Mouse (Mus musculus): ENCODE measurements at regions not wholly inside any gene's neighbourhood (a gene's known extent, or its start where the extent isn't known, plus 50 kb on each side); places are given as distances from the start of the nearest gene placed in this dataset.
A peak's percentile ranks its signal among the peaks of the same experiment; 100 is the strongest.

DNA sequence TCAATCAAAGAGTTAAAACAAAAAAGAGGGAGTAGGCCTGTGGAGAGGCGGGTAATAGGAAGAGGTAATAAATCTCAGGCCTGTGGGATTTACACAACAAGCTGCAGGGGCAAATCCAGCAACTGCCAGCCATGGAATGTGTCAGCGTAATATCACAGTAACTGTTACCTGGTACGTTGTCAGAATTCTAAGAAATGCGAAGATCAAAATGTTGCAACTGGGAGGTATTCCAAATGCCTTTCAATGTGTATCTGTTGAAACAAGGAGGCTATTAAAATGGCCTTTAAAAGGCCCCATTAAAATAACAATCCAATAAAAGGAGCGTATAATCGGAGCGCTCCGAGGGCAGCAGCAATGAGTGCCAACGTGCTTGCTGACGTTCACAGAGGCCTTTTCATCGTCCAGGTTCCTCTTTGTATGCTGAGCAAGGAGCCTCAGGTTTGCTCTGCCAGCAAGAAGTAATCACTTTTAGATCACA, 205.7 kb upstream of the Hhip start:
- no peak for DNase-seq (ENCODE audit: low spot score in 2 of 2)

DNA sequence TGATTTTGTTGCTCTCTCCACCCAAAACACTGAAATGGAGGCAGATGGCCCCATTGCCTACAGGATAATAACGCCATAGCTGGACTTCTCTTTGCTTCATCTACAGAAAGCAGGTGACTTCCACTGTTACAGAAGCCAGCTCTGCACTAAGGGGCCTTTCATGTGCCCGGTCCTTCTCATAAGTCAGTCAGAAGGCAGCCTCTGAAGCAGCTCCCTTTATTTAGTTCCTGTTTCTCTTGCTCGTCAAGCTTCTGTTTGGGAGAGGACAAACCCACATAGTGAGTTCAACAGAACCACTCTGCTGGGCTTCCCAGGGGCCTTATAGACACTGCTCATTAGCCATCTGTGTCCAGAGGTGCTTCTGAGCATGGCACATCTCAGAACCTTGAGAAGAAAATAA, 205.1 kb upstream of the Hhip start:
- no peak for DNase-seq (ENCODE audit: low spot score in 2 of 2)

- no peak for DNase-seq (ENCODE audit: low spot score in 2 of 2)
These were observed 195.7 kb upstream of the Hhip start for GRCm38 (mm10) chr8:80253541-80253940.

GRCm38 (mm10) chr8:80251595-80251994, 193.8 kb upstream of the Hhip start:
- DNase-seq (ENCODE audit: low spot score in 2 of 2) = no peak

DNA sequence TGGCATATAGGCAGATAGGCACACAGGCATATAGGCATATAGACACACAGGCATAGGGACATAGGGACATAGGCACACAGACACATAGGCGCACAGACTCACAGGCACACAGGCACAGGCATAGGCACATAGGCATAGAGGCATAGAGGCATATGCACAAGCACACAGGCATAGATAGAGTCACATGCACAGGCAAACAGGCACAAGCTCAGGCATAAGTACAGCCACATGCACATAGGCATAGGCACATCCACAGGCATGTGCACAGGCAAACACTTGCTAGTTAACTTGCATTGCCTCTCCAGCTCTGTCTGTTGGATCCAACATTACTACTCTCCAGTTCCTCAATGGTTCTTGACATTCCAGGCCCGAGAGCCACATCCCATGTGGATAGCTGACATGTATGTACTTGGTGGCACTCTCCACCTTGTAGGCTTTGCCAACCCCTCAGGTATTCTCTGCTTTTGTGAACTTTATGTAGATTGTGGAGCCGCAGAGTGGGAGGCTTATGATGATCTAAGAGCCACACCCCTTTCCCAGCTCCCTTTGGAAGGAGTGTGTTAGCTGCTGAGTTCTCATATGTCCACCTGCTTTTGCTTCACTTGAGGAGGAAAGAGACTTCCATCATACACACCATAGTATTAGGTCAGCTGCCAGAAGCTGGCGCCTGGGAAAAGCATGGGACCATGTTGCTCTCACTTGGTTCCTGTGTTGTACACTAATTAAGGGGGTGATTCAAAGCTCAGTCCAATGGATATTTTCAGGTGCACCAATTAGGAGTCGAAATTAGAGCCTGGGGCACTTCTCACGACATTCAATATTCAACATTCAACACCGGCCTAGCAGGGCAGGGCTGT, 192.7 kb upstream of the Hhip start:
- no peak for DNase-seq (ENCODE audit: low spot score in 2 of 2)

DNA sequence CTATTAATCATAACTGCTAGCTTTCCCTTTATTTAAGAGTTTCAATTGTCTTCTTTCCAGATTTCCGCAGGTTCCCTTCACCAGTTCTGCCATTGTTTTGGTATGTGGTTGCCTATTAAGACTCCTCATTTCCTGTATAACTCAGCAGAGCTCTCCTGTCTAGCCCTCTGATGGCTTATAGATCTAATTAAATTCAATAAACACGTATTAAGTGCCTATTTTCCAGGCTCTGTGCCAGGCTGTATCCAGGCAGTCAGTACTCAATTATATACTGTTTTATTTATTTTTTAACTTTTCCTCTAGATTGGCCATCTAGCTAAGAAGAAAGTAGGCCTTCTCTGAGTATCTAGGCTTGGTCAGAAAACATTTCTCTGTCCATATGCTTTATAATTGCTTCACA, 192.0 kb upstream of the Hhip start:
- no peak for DNase-seq (ENCODE audit: low spot score in 2 of 2)

GRCm38 (mm10) chr8:80239879-80240278, 182.1 kb upstream of the Hhip start:
- DNase-seq (ENCODE audit: low spot score in 2 of 2) = peak in 1 of 2 experiments; percentile 4

DNA sequence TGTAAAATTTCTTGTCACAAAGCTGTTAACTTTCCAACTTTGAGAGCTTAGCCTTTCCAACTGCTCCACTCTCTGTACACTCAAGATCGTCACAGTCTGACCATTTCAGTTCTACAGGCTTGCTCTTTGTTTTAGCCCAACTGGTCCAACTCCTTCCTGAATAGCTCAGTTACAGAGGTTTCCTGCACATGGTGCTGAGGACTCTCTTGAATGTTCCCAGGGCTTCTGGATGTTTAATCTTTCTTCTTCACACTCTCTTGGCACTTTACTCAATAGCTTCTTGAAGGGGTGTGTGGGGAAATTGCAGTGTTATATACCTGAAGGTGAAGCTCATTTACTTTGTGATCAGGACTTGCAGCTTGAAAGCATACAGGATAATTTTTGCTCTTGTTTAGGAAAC, 152.6 kb upstream of the Hhip start:
- no peak for DNase-seq (ENCODE audit: low spot score in 2 of 2)

- no peak for DNase-seq (ENCODE audit: low spot score in 2 of 2)
These were observed 147.2 kb upstream of the Hhip start for GRCm38 (mm10) chr8:80204678-80205654.

DNA sequence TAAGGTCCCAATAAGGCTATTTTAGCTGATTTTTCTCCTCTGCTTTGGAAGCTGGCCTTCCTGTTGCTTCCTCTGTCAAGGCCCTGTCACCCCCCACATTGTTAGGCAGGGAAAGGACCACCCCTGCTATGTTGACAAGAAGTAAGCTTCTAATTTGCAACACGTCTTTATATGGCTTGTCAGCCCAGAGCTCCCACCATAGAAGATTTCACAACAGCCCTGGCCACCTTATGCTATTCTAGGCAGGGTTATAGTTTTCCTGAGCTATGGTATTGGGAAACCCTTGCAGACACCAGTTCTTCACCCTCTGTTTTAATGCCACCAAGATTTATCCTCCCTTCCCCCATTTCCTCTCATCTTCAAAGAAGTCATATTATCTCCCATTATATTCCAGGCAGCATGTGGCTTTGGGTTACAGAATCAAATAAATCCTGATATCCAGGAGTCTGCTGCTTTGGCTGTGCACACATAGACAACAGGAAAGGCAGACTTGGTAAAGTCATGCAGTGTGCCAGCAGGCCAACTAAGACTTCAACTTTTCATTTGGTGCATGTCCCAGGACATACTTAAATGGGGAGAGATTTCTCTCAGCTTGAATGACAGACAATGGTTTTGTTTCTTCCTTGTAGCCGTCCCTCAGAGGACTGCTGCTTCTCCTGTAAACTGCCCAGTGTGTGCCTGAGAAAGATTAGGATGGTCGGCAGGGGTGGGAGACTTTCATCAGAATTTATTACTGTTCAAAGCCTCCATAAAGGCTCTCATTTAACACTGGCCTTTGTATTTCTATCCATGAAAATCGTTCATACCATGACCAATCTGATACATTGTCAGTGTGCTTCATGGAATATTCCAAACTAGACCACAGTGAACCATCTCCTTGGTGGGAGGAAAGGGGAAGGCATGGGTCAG, 146.2 kb upstream of the Hhip start:
- no peak for DNase-seq (ENCODE audit: low spot score in 2 of 2)

- DNase-seq (ENCODE audit: low spot score in 2 of 2) = no peak
These were observed 139.9 kb upstream of the Hhip start for GRCm38 (mm10) chr8:80197680-80198079.

- no peak for DNase-seq (ENCODE audit: low spot score in 2 of 2)
These were observed 132.7 kb upstream of the Hhip start for GRCm38 (mm10) chr8:80190510-80190908.

- DNase-seq (ENCODE audit: low spot score in 2 of 2) = no peak
These were observed 132.1 kb upstream of the Hhip start for GRCm38 (mm10) chr8:80189797-80190509.

DNA sequence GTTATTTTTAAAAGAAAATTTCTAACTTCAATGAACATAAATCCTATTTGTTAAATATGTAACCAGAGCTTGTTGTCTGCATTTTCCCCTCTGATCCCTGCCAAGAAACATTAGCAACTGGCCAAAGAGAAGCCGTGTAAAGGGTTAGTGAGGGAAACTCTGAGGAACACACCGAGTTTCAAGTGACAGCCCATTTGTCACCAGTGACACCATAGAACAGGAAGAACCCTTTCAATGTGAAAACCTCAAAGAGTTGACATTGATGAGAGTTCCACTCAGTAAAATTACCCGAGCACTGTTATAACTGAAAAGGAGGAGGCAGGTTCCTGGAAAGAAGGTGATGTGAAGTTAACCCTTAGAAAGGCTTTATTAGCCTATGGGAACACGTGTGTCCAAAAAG, 127.5 kb upstream of the Hhip start:
- DNase-seq (ENCODE audit: low spot score in 2 of 2) = no peak

- no peak for DNase-seq (ENCODE audit: low spot score in 2 of 2)
These were observed 110.9 kb upstream of the Hhip start for GRCm38 (mm10) chr8:80168688-80169087.

- DNase-seq (ENCODE audit: low spot score in 2 of 2) = no peak
These were observed 91.8 kb upstream of the Hhip start for GRCm38 (mm10) chr8:80149458-80150083.

GRCm38 (mm10) chr8:80147929-80148328, 90.1 kb upstream of the Hhip start:
- DNase-seq (ENCODE audit: low spot score in 2 of 2) = no peak

DNA sequence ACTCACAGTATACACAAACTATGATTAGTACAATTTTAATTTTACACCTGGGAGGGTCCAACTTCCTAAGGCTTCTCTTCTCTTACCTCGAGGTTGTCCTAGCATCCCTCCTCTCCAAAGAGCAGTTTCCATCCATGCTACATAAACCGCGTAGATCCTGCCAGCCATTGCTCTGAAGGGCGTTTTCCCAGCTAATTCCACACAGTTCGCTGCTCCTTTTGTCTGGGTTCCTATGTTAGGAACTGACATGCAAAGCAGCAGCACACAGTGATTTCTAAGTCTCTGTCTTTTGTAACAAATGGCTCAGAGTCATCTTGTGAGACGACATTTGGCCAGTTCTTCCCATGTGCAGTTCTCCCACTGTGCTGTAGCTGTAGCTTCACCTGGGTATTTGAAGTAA, 80.7 kb upstream of the Hhip start:
- no peak for DNase-seq (ENCODE audit: low spot score in 2 of 2)

DNA sequence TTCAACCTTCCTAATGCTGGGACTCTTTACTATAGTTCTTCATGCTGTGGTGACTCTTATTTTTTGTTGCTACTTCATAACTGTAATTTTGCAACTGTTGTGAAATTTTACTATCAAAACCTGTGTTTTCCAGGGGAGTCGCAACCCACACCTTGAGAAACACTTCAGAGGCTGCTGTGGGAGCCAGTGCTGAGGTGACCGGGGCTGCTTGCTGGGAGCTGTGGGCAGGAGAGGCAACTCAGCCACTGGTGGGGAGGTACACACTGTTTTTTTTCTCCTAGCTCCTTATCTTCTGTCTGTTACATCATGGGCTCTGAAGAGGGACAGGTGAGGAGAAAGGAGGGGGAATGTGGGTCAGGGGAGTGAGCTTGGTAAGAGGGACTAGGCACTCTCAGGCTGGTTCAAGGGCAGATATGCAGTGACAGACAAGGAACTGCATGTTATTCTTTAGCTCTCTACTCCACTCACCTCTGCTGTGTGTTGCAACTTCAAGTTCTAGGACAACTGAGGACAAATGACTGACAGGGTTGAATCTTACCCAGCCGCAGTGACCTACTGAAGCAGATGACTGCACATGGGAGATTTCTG, 62.7 kb upstream of the Hhip start:
- no peak for DNase-seq (ENCODE audit: low spot score in 2 of 2)

DNA sequence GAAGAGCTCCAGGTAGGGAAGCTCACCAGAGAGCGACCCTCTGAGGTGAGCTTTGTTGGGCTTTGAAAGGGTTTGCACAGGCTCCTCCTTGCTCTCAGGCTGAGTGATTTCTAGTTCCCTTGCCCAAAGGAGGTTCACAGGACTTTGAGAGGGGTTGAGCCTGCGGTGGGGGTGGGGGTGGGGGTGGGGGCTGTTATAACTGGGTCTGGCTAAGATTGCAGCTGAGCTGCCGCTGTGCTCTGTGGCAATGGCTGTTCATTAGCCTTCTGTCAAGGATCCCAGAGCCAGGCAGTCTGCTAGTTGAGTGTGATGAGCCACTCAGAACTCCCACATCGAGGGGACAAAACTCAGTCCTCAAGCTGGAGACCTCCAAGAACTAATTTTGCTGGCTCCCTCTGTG, 59.5 kb upstream of the Hhip start:
- DNase-seq (ENCODE audit: low spot score in 2 of 2) = no peak

Measured in heart, adult 9 months (tissue).